Mouse (Mus musculus) stomach, postnatal 0 days (tissue): ENCODE results near the gene Setd4. TPM values are rescaled to one million over a fixed set of nuclear protein-coding genes. Genes with fewer than 3 reads are reported as not detected.
A peak's percentile ranks its signal among the peaks of the same experiment; 100 is the strongest.

Experiments used
- ATAC-seq: fragments of 200-750 bp; cut with Nextera tagmentation; 2 replicates; pipeline ENCODE4 v1.8.0; 2017; ENCODE audit not compliant: low FRiP score, low TSS enrichment
- DNase-seq: peaks from one replicate; pipeline ENCODE4 v3.0.0-alpha.2; 2016; ENCODE audit warnings: low spot score
- H3K27ac ChIP-seq: fragments of 300-500 bp; sonication (generic); replicated peaks from 2 replicates; pipeline ENCODE4 v1.5.1; 2014; ENCODE audit warnings: mild to moderate bottlenecking, control low read depth
- H3K27me3 ChIP-seq: fragments of 300-500 bp; sonication (generic); 2 replicates; pipeline ENCODE4 v1.6.1; 2014; ENCODE audit warnings: low read length; ENCODE audit not compliant: control insufficient read depth, insufficient read depth
- H3K36me3 ChIP-seq: fragments of 300-500 bp; sonication (generic); 2 replicates; pipeline ENCODE4 v1.6.1; 2014; ENCODE audit warnings: low read length, mixed read lengths; ENCODE audit not compliant: control insufficient read depth, insufficient read depth
- H3K4me1 ChIP-seq: fragments of 300-500 bp; sonication (generic); replicated peaks from 2 replicates; pipeline ENCODE4 v1.6.1; 2014; ENCODE audit warnings: antibody characterized with exemption; ENCODE audit not compliant: control insufficient read depth, insufficient read depth
- H3K4me2 ChIP-seq: fragments of 300-500 bp; sonication (generic); replicated peaks from 2 replicates; pipeline ENCODE4 v1.6.1; 2014; ENCODE audit warnings: low read depth, mild to moderate bottlenecking, control low read depth, moderate library complexity
- H3K4me3 ChIP-seq: fragments of 300-500 bp; sonication (generic); 2 replicates; pipeline ENCODE4 v1.5.1; 2014; ENCODE audit warnings: low read depth, low read length, control low read depth
- H3K9ac ChIP-seq: fragments of 300-500 bp; sonication (generic); 2 replicates; pipeline ENCODE4 v1.6.1; 2014; ENCODE audit warnings: mild to moderate bottlenecking, low read length, control low read depth, mixed read lengths
- H3K9me3 ChIP-seq: fragments of 300-500 bp; sonication (generic); 2 replicates; pipeline ENCODE4 v1.6.1; 2016; ENCODE audit warnings: low read length; ENCODE audit not compliant: control insufficient read depth
- CTCF ChIP-seq: IDR thresholded peaks from 2 replicates; pipeline ENCODE4 v1.5.1; 2016; ENCODE audit warnings: antibody characterized with exemption, low read depth, mild to moderate bottlenecking, moderate library complexity
- EP300 ChIP-seq: optimal IDR thresholded peaks from 2 replicates; pipeline ENCODE3; 2016; ENCODE audit warnings: antibody characterized with exemption
- WGBS: fragments of 180-500 bp; shearing (Covaris S2); extraction: QIAGEN DNeasy Blood & Tissue Kit; methylation state at CpG from one replicate; pipeline ENCODE4 v1.1.7; 2014; 5-methylcytosine and 5-hydroxymethylcytosine counted together
- polyA plus RNA-seq: library from polyadenylated mRNA; unstranded; fragments of >200 nt; fragmentation: Nextera tagmentation; extraction: Ambion mirVana; gene quantifications from 2 replicates; pipeline ENCODE4 v1.2.1, GENCODE M21; 2015

Setd4 gene
- polyA plus RNA-seq, 1 experiment from 2014 or later = 20.9 TPM

- no peaks in the 10 kb centered on the region for H3K27me3 ChIP-seq
- no peak overlapping the region for H3K4me3 ChIP-seq
- H3K4me2 ChIP-seq = no peak overlapping the region
- H3K4me1 ChIP-seq = no peaks in the 10 kb centered on the region
- TF ChIP-seq EP300 (no peak), CTCF (no peak)
- WGBS = 81% methylated on average over 8 of the region's 8 CpGs
- H3K27ac ChIP-seq = no peak overlapping the region
- ATAC-seq = no peak; the same call in 1 of the 2 replicates
- H3K9me3 ChIP-seq = no peaks in the 10 kb centered on the region
- no peak overlapping the region for H3K9ac ChIP-seq
- no peaks in the 10 kb centered on the region for H3K36me3 ChIP-seq
- DNase-seq = no peak
Observed at GRCm38 (mm10) chr16:93578346-93579005, 25.4 kb downstream of the Setd4 start.

GRCm38 (mm10) chr16:93576412-93577082 is 27.3 kb downstream of the Setd4 start:
- no peaks in the 10 kb centered on the region for H3K9me3 ChIP-seq
- H3K9ac ChIP-seq = no peak overlapping the region
- 0 out of 2 replicates have a peak overlapping the region, but pooled peaks have one; percentile 3 for H3K4me2 ChIP-seq
- H3K4me1 ChIP-seq = no peaks in the 10 kb centered on the region
- TF ChIP-seq EP300 = no peak
- TF ChIP-seq CTCF = peak; percentile 99
- no peaks in the 10 kb centered on the region for H3K36me3 ChIP-seq
- WGBS = 19% methylated on average over 14 of the region's 14 CpGs
- ATAC-seq = peak; percentile 35
- no peaks in the 10 kb centered on the region for H3K27me3 ChIP-seq
- no peak overlapping the region for H3K4me3 ChIP-seq
- DNase-seq = peak; percentile 87
- no peak overlapping the region for H3K27ac ChIP-seq

GRCm38 (mm10) chr16:93575574-93575973 is 28.3 kb downstream of the Setd4 start:
- no peak overlapping the region for H3K4me3 ChIP-seq
- WGBS = 57% methylated on average over 5 of the region's 5 CpGs
- H3K9me3 ChIP-seq = no peaks in the 10 kb centered on the region
- no peak overlapping the region for H3K9ac ChIP-seq
- no peaks in the 10 kb centered on the region for H3K4me1 ChIP-seq
- ATAC-seq (peak; percentile 72), DNase-seq (peak; percentile 40)
- peak overlapping the region; percentile 35 for H3K27ac ChIP-seq
- no peaks in the 10 kb centered on the region for H3K36me3 ChIP-seq
- H3K27me3 ChIP-seq = no peaks in the 10 kb centered on the region
- H3K4me2 ChIP-seq = no peak overlapping the region
- TF ChIP-seq EP300 = no peak
- TF ChIP-seq CTCF = no peak

GRCm38 (mm10) chr16:93574521-93575191 is 29.2 kb downstream of the Setd4 start:
- H3K27ac ChIP-seq = no peak overlapping the region
- H3K36me3 ChIP-seq = no peaks in the 10 kb centered on the region
- no peaks in the 10 kb centered on the region for H3K9me3 ChIP-seq
- no peak; the same call in 1 of the 2 replicates for ATAC-seq
- H3K4me1 ChIP-seq = no peaks in the 10 kb centered on the region
- 25% methylated on average over 18 of the region's 18 CpGs for WGBS
- DNase-seq = no peak
- H3K4me2 ChIP-seq = no peak overlapping the region
- H3K27me3 ChIP-seq = no peaks in the 10 kb centered on the region
- TF ChIP-seq EP300 (no peak), CTCF (no peak)
- no peak overlapping the region for H3K4me3 ChIP-seq
- H3K9ac ChIP-seq = no peak overlapping the region

- Histone ChIP-seq H3K9ac (no peak overlapping the region), H3K36me3 (no peaks in the 10 kb centered on the region), H3K27ac (no peak overlapping the region), H3K4me2 (no peak overlapping the region), H3K9me3 (no peaks in the 10 kb centered on the region), H3K4me1 (no peaks in the 10 kb centered on the region), H3K4me3 (no peak overlapping the region), H3K27me3 (no peaks in the 10 kb centered on the region)
- WGBS = 96% methylated on average over 5 of the region's 5 CpGs
- DNase-seq = no peak
- TF ChIP-seq EP300 = no peak
- TF ChIP-seq CTCF = no peak
- ATAC-seq = no peak
Observed at GRCm38 (mm10) chr16:93573434-93573833, 30.4 kb downstream of the Setd4 start.
